Mouse (Mus musculus): Measurements from ENCODE around the gene Trim24.
A peak's percentile ranks its signal among the peaks of the same experiment; 100 is the strongest.
"Not testable (repeated sequence)": the region's sequence is repeated elsewhere in the genome, so short reads cannot be mapped to it uniquely, and the experiment has no call there.

The Trim24 gene

GRCm38 (mm10) chr6:37870245-37871136 is at the start of gene Trim24:
Gene Trim24 (plus strand): TSS chr6:37870811.
- peak; percentile 96 to 99 for DNase-seq

DNA sequence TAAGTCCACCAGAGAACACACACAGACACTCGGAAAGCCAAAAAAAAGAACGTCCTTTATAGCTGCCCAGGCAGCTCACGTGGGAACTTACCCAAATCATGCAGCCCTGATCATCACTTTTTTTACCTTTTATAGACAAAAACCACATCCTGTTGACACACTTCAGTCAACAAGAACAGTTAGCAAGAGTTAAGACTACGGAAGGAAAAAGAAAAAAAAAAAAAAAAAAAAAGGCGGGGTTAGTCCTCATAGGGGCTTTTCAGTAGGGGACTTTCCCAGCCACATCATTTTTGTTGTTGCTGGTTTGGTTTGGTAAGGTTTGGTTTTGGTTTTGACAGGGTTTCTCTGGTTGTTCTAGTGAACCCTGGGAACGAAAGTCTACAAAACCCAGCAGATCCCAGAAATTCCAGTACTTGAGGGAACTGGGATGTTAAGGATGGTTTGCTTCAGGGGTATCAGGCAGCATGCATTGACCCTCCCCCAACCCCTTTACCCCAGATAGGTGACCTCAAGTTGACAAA is 49.0 kb upstream of the Trim24 start:
- no peak for DNase-seq

DNA sequence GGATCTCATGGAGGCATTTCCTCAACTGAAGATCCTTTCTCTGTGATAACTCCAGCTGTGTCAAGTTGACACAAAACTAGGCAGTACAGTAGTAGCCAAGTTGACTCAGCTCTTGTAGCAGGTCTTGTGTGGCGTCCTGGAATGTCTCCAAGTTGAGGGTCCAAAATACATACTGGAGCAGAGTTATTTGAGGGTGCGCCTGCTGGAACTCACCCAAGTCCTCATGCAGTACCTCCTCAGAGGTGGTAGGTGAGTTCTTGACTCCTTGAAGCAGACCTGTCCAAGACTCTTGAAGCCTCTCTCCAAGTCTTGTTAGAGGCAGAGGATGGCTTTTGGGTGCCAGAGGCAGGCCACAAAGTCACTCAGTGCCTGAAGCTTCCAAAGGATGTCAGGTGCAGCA is 48.2 kb upstream of the Trim24 start:
- DNase-seq, result peak; percentile 31 to 56

- no peak for DNase-seq
Measured at GRCm38 (mm10) chr6:37823731-37824130, 46.9 kb upstream of the Trim24 start.

GRCm38 (mm10) chr6:37825331-37826115 is 45.1 kb upstream of the Trim24 start:
- DNase-seq, result not testable (repeated sequence)

DNA sequence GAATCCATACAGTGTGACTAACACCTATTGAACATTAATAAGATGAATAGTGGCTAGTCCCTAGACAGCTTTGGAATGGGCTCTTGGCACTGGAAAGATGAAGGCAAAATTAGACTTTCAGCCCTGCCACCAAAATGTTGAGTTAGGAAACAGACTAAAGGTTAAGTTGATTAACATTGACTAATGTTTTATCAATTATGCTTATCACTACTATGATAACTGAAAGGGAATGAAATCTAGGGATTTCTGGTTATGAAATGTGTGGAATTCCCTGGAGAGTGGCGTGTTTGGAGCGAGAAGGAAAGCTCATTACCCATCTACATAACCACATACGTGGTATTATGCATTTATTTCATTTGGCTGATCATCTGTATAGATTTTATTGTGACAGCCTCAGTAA is 41.7 kb upstream of the Trim24 start:
- no peak for DNase-seq

DNA sequence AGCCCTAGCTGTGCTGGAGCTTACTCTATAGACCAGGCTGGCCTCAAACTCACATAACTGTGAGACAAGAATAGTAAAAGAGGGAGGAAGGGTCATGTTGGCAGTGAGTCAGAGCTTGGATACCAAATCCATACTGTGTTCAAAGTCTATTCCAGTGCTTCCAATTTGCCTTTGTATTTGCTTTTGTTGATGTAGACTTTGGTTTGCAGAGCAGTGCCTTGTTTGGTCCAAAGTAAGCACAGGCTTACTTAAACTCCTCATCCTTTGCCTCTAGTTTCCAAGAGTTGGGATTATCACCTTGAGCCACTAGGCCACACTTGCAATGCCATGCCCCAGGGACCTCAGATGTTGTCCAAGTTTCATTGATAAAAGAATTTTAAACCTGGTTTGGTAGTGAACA is 41.0 kb upstream of the Trim24 start:
- DNase-seq, result no peak

- DNase-seq, result no peak
Measured at GRCm38 (mm10) chr6:37833691-37834090, 36.9 kb upstream of the Trim24 start.

DNA sequence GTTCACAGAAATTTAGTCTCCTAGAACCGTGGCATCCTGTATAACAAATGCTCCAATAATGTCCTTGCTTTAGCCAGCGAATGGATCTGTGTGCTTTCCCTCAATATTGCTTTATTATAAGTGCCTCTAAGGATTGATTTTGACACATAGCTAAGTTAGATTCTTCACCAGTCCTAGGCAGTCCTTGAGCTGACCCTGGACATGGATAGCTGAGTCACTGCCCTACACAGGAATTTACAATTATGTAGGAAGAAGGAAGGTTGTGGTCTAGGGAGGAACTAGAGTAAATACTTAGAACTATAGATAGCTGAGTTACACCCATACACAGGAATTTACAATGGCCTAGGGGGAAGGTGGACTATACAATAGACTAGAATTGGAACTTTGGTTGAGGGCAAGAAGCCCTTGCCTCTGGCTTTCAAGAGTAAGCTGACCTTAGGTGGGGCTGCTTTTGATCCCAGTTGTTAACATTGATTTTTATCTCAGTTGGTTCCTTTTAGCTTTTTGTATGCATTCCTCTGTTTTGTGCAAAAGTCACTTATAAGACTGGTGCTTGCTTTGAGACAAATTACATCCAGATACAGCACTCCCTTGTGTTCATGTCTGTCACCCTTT is 33.6 kb upstream of the Trim24 start:
- DNase-seq, result not testable (repeated sequence)

GRCm38 (mm10) chr6:37842779-37843605 is 27.6 kb upstream of the Trim24 start:
- DNase-seq, result peak; percentile 20 to 69

DNA sequence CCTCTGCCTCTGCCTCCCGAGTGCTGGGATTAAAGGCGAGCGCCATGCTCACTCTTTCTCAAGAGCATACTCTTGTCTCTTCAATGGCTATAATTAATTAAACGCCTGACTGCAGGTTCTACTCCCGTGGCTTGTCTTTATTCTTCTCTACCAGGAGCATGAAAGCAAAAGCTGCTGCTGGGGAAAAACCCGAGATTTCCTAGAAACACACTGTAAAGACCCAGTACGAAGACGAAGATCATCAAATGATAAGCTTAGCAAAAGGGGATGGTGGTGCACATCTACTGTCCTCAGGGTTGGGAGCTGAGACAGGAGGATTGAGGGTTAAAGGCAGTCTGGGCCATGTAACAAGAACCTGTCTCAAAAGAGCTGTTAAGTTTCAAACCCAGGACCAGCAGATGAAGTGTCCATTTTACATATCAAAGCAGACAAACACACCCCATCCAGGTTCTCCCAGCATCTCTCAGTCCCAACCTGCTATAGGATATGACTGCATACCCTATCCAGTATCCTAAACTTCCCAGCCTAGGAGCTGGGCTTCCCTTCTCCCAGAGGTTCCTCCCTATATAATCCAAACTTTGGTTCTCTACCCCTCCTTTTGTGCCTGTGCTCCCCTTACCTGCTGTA is 26.9 kb upstream of the Trim24 start:
- no peak for DNase-seq

DNA sequence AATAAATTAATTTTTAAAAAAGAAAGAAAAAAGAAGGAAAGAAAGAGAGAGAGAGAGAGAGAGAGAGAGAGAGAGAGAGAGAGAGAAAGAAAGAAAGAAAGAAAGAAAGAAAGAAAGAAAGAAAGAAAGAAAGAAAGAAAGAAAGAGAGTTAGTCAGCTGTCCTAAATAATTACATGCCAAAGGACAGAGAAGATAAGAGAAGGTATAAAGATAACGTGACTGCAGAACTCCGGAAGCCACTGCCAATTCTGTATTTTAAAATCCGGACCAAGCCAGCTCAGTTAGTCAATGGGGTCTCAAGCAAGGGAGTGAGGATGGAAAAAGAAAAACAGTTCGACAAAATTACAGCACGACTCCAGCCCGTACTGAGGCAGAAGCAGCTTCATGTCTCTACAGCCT is 25.7 kb upstream of the Trim24 start:
- not testable (repeated sequence) for DNase-seq

DNA sequence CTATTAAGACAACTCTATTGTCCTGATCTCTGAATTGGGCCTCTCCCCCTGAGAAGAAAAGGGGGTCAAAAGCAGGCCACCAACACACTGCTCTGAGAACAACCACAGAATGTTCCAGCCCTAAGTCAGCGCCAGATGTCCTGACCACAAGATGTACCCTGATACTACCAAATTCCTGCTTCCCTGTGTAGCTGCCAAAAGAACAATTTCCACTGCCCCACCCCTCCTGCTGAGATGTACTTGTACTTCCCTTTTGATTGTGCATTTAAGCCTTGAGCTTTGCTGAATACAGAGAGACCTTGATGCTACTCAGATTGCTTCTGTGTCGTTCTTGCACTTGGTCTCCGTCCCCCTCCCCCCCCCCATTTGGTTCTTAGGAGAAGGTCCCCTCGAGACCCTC is 23.1 kb upstream of the Trim24 start:
- not testable (repeated sequence) for DNase-seq

DNA sequence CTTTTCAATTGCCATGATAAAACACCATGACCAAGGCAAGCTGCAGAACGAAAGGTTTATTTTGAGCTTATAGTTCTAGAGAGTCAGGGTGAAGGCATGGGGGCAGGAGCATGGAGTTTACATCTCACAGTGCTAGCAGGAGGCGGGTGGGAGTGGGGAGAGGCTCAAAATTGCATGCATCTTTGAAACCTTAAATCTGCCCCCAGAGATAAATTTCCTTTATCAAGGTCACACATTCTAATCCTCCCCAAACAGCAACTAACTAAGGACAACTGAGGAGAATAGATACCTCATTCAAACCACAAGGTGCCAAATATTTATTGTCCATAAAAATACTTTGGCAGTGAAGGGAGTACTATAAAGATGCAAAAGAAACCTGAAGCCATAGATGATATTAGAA is 19.3 kb upstream of the Trim24 start:
- no peak for DNase-seq

GRCm38 (mm10) chr6:37853289-37853688 is 17.3 kb upstream of the Trim24 start:
- DNase-seq, result peak; percentile 24 to 68

- no peak for DNase-seq
Measured at GRCm38 (mm10) chr6:37855384-37855783, 15.2 kb upstream of the Trim24 start.

- not testable (repeated sequence) for DNase-seq
Measured at GRCm38 (mm10) chr6:37856300-37856699, 14.3 kb upstream of the Trim24 start.

GRCm38 (mm10) chr6:37857196-37857874 is 13.3 kb upstream of the Trim24 start:
- peak in 1 of 2 experiments; percentile 53 for DNase-seq

GRCm38 (mm10) chr6:37858126-37858525 is 12.5 kb upstream of the Trim24 start:
- DNase-seq, result no peak

GRCm38 (mm10) chr6:37862893-37863292 is 7.7 kb upstream of the Trim24 start:
- no peak for DNase-seq

Data from kidney, postnatal 25 days (tissue).